Mouse (Mus musculus) ES-E14 (cell line): ENCODE results near the gene Ptprk.

Experiments used
- CHD2 ChIP-seq: IDR thresholded peaks from 2 replicates; pipeline ENCODE4 v1.6.1; 2014; ENCODE audit warnings: mild to moderate bottlenecking, low read depth, low read length, inconsistent platforms
- HCFC1 ChIP-seq: IDR thresholded peaks from 2 replicates; pipeline ENCODE4 v1.6.1; 2012; ENCODE audit warnings: low read length, inconsistent platforms, borderline replicate concordance; ENCODE audit not compliant: insufficient read depth
- MAFK ChIP-seq: IDR thresholded peaks from 2 replicates; pipeline ENCODE4 v1.6.1; 2014; ENCODE audit warnings: mild to moderate bottlenecking, low read depth, low read length, inconsistent platforms; ENCODE audit not compliant: insufficient read depth
- ZC3H11A ChIP-seq: IDR thresholded peaks from 2 replicates; pipeline ENCODE4 v1.6.1; 2012; ENCODE audit warnings: low read depth, mild to moderate bottlenecking, inconsistent platforms, low read length, borderline replicate concordance
- ZNF384 ChIP-seq: IDR thresholded peaks from 2 replicates; pipeline ENCODE4 v1.6.1; 2012; ENCODE audit warnings: low read depth, low read length, inconsistent platforms

DNA sequence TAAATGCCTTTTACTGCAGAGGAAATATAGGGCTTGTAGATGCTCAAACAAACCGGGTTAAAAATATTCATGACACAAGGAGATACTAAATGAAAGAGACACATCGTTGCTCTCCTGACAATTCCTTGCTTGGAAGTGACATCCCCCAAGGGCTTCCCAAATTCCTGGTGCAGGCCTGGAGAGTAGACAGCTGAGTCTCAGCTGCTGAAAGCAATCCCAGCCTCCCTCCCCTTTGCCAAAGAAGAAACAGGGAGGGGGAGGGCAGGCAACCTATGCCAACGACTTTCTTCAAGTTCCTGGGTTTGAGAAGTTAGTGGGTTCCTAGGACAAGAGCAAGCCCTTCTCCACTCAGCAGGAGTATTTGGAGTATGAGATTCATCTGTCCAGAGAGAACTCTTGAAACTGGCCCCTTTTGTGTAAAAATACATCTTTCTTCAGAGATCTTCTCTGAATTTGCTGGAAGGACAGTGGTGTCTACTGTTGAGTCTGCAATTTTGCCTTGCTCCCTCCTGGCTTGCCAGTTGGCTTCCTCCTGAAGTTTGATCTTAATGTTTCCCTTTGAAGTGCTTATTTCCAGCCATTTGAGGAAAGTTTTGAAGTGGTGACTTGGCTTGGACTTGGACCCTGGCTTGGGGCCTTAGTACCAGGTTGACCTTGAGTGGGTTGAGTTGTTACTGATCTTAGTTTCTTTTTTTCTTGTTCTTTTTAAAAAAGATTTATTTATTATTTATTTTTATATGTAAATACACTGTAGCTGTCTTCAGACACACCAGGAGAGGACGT lies 111.6 kb downstream of the Ptprk start:
- TF ChIP-seq MAFK, result no peak
- no peak for TF ChIP-seq CHD2
- no peak for TF ChIP-seq HCFC1
- TF ChIP-seq ZC3H11A, result no peak
- TF ChIP-seq ZNF384, result no peak
